Comparison of ENCODE assay signal across 8 mouse cellular contexts in the genomic region with DNA sequence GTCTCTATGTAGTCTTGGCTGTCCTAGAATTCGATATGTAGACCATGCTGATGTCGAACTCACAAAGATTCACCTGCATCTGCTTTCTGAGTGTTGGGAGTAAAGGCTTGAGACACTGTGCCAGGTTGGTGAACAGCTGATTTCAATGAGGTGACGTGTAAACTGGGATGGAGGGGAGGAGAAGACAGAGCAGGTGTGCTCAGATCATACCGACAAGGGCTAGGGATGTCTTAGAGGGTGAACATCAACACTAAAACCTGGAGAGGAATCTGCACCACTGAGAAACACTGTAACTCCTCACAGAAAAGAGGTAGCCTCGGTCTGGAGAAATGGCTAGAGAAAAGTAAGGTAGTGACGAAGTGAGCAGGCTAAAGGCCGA. TPM values are rescaled to one million over a fixed set of nuclear protein-coding genes. Genes with fewer than 3 reads are reported as not detected.
DNase-seq lines count a peak whose midpoint lies in the region; ATAC-seq and TF ChIP-seq lines count a peak whose summit lies in the region.

No protein-coding gene starts in this region.

- in situ Hi-C loops in ES-E14 (cut with MboI; ENCODE audit: low sequenced_read_pairs in 2 of 2, unreplicated experiment in 2 of 2), result no loop called here

- H3K9me3 ChIP-seq in heart, embryonic 10.5 days, result no peaks in the 10 kb centered on the region
- no peaks in the 10 kb centered on the region for H3K9me3 ChIP-seq in ES-E14 (ENCODE audit: control insufficient read depth, insufficient read depth, low read depth, low read length)
- H3K9me3 ChIP-seq in forebrain, postnatal 0 days (ENCODE audit: low read length), result no peaks in the 10 kb centered on the region
- H3K9me3 ChIP-seq in liver, postnatal 0 days (ENCODE audit: low read length), result no peaks in the 10 kb centered on the region

- H3K27me3 ChIP-seq in heart, embryonic 10.5 days (ENCODE audit: insufficient read depth, poor library complexity, severe bottlenecking), result no peaks in the 10 kb centered on the region
- H3K27me3 ChIP-seq in forebrain, postnatal 0 days (ENCODE audit: insufficient read depth, low read length), result no peaks in the 10 kb centered on the region
- no peaks in the 10 kb centered on the region for H3K27me3 ChIP-seq in liver, postnatal 0 days (ENCODE audit: insufficient read depth, low read length)

- peak overlapping the region; percentile 89 for H3K4me3 ChIP-seq in heart, embryonic 10.5 days
- peak overlapping the region; percentile 53 to 96 for H3K4me3 ChIP-seq in ES-E14 (ENCODE audit: insufficient read depth in 1 of 2, low read depth in 1 of 2, low read length in 2 of 2, poor library complexity in 1 of 2, severe bottlenecking in 1 of 2)
- peak overlapping the region; percentile 89 for H3K4me3 ChIP-seq in forebrain, postnatal 0 days (ENCODE audit: low read depth, low read length)
- peak overlapping the region; percentile 67 for H3K4me3 ChIP-seq in liver, postnatal 0 days (ENCODE audit: low read depth, low read length)

- intact Hi-C loops in heart, postnatal 14 days (cut with DNase I), result no loop called here

- TF ChIP-seq CTCF in forebrain, postnatal 0 days (IDR thresholded peaks at IDR 0.05; ENCODE audit: low read depth), result no peak
- TF ChIP-seq CTCF in liver, postnatal 0 days (IDR thresholded peaks at IDR 0.05; ENCODE audit: low read depth), result no peak

- peaks cover 16% of the 10 kb centered on the region for H3K4me1 ChIP-seq in heart, embryonic 10.5 days
- peaks cover 0 to 5% of the 10 kb centered on the region in 2 experiments; a peak in 1 of 4 replicates for H3K4me1 ChIP-seq in ES-E14 (ENCODE audit: control insufficient read depth in 2 of 2, insufficient read depth in 2 of 2, low read length in 2 of 2, poor library complexity in 1 of 2)
- 0 out of 2 replicates have a peak, but pooled peaks cover 5% of the 10 kb centered on the region for H3K4me1 ChIP-seq in forebrain, postnatal 0 days (ENCODE audit: insufficient read depth)
- H3K4me1 ChIP-seq in liver, postnatal 0 days (ENCODE audit: insufficient read depth), result peaks cover 14% of the 10 kb centered on the region

- H3K4me2 ChIP-seq in forebrain, postnatal 0 days (ENCODE audit: low read depth), result peak overlapping the region; percentile 67
- peak overlapping the region; percentile 65 for H3K4me2 ChIP-seq in liver, postnatal 0 days (ENCODE audit: low read depth, low read length)

- TF ChIP-seq EP300 in liver, postnatal 0 days (IDR thresholded peaks at IDR 0.05; ENCODE audit: low read depth), result no peak

- peak; percentile 63 for ATAC-seq in forebrain, postnatal 0 days
- peak; percentile 7; the same call in 1 of the 2 replicates for ATAC-seq in liver, postnatal 0 days

- H3K9ac ChIP-seq in ES-E14 (ENCODE audit: insufficient read depth, low read depth, low read length, poor library complexity, severe bottlenecking), result peak overlapping the region; percentile 35
- 0 out of 2 replicates have a peak overlapping the region, but pooled peaks have one; percentile 65 for H3K9ac ChIP-seq in forebrain, postnatal 0 days
- peak overlapping the region; percentile 73 for H3K9ac ChIP-seq in liver, postnatal 0 days (replicated peaks)

- peak overlapping the region; percentile 94 for H3K27ac ChIP-seq in heart, embryonic 10.5 days
- 0 out of 2 replicates have a peak overlapping the region, but pooled peaks have one; percentile 31 for H3K27ac ChIP-seq in ES-E14 (ENCODE audit: insufficient read depth, low read depth, low read length, poor library complexity, severe bottlenecking)
- H3K27ac ChIP-seq in forebrain, postnatal 0 days (ENCODE audit: low read depth, low read length), result peak overlapping the region; percentile 21; the same call in 1 of the 2 replicates
- H3K27ac ChIP-seq in liver, postnatal 0 days (ENCODE audit: low read depth), result peak overlapping the region; percentile 90

- H3K36me3 ChIP-seq in heart, embryonic 10.5 days, result peaks cover 33% of the 10 kb centered on the region
- H3K36me3 ChIP-seq in ES-E14 (ENCODE audit: control insufficient read depth, insufficient read depth, low read length, poor library complexity, severe bottlenecking), result peaks cover 12% of the 10 kb centered on the region
- peaks cover 25% of the 10 kb centered on the region for H3K36me3 ChIP-seq in forebrain, postnatal 0 days (ENCODE audit: insufficient read depth)
- H3K36me3 ChIP-seq in liver, postnatal 0 days (replicated peaks; ENCODE audit: insufficient read depth, low read length), result peaks cover 30% of the 10 kb centered on the region

- 8% methylated on average over 7 of the region's 7 CpGs for WGBS in heart, embryonic 10.5 days
- WGBS in forebrain, postnatal 0 days, result 11% methylated on average over 7 of the region's 7 CpGs
- WGBS in liver, postnatal 0 days (ENCODE audit: insufficient replicate concordance), result 9% methylated on average over 7 of the region's 7 CpGs

- no peak for DNase-seq in heart, embryonic 10.5 days (ENCODE audit: low spot score)
- DNase-seq in heart, postnatal 14 days, result no peak
- DNase-seq in ES-E14 (ENCODE audit: low read depth, low spot score), result no peak
- DNase-seq in forebrain, postnatal 0 days, result no peak
- no peak for DNase-seq in liver, postnatal 0 days
- no peak for DNase-seq in right cerebral cortex, postnatal 36 days (ENCODE audit: low spot score in 2 of 2)
- DNase-seq in cerebellum, postnatal 14 days, result no peak
- DNase-seq in adrenal gland, postnatal 25 days, result no peak

TF ChIP-seq in ES-E14, 5 proteins besides CTCF, POLR2A, EP300 and RAD21:
- no peak for TF ChIP-seq MAFK (IDR thresholded peaks at IDR 0.05; ENCODE audit: insufficient read depth, low read depth, low read length)
- TF ChIP-seq ZC3H11A (IDR thresholded peaks at IDR 0.05; ENCODE audit: borderline replicate concordance, low read depth, low read length), result no peak
- TF ChIP-seq HCFC1 (IDR thresholded peaks at IDR 0.05; ENCODE audit: borderline replicate concordance, insufficient read depth, low read length), result no peak
- TF ChIP-seq ZNF384 (IDR thresholded peaks at IDR 0.05; ENCODE audit: low read depth, low read length), result no peak
- no peak for TF ChIP-seq CHD2 (IDR thresholded peaks at IDR 0.05; ENCODE audit: low read depth, low read length)

RNA-seq across cellular contexts. Expression of gene Zfand2b, which starts 0.4 kb away (rescaled TPM):
- 30.2 and 32.1 TPM in 2 replicates for polyA plus RNA-seq in heart, embryonic 10.5 days (2016; fragmentation: Nextera tagmentation; extraction: Ambion mirVana)
- total RNA-seq in heart, postnatal 14 days (2021), result 10 to 100 TPM; 16.0 to 16.7 TPM
- 15.1 and 16.0 TPM in 2 replicates for total RNA-seq in ES-E14 (2012; rRNA removed)
- total RNA-seq in forebrain, postnatal 0 days (2014; rRNA removed), result 33.1 and 43.5 TPM in 2 replicates
- 44.9 and 48.4 TPM in 2 replicates for polyA plus RNA-seq in forebrain, postnatal 0 days (2015; fragmentation: Nextera tagmentation; extraction: Ambion mirVana)
- 32.7 and 34.7 TPM in 2 replicates for polyA plus RNA-seq in liver, postnatal 0 days (2015; fragmentation: Nextera tagmentation; extraction: Ambion mirVana)
- 36.0 and 39.8 TPM in 2 replicates for total RNA-seq in adrenal gland, postnatal 25 days (2021)

RNA-seq across cellular contexts. Expression of gene Abcb6, which starts 12.1 kb away (rescaled TPM):
- 24.6 and 29.8 TPM in 2 replicates for polyA plus RNA-seq in heart, embryonic 10.5 days (2016; fragmentation: Nextera tagmentation; extraction: Ambion mirVana)
- total RNA-seq in heart, postnatal 14 days (2021), result 10 to 100 TPM; 25.7 to 26.4 TPM
- 41.0 and 54.3 TPM in 2 replicates for total RNA-seq in ES-E14 (2012; rRNA removed)
- total RNA-seq in forebrain, postnatal 0 days (2014; rRNA removed), result 40.7 and 42.5 TPM in 2 replicates
- polyA plus RNA-seq in forebrain, postnatal 0 days (2015; fragmentation: Nextera tagmentation; extraction: Ambion mirVana), result 46.0 and 52.5 TPM in 2 replicates
- polyA plus RNA-seq in liver, postnatal 0 days (2015; fragmentation: Nextera tagmentation; extraction: Ambion mirVana), result 38.1 and 41.5 TPM in 2 replicates
- total RNA-seq in adrenal gland, postnatal 25 days (2021), result 29.9 and 33.1 TPM in 2 replicates

RNA-seq across cellular contexts. Expression of gene Ankzf1, which starts 23.9 kb away (rescaled TPM):
- polyA plus RNA-seq in heart, embryonic 10.5 days (2016; fragmentation: Nextera tagmentation; extraction: Ambion mirVana), result 24.7 and 28.5 TPM in 2 replicates
- total RNA-seq in heart, postnatal 14 days (2021), result 10 to 100 TPM; 13.5 to 13.6 TPM
- 23.0 and 42.5 TPM in 2 replicates for total RNA-seq in ES-E14 (2012; rRNA removed)
- total RNA-seq in forebrain, postnatal 0 days (2014; rRNA removed), result 17.9 and 22.2 TPM in 2 replicates
- 12.5 and 13.5 TPM in 2 replicates for polyA plus RNA-seq in forebrain, postnatal 0 days (2015; fragmentation: Nextera tagmentation; extraction: Ambion mirVana)
- 8.0 and 9.8 TPM in 2 replicates for polyA plus RNA-seq in liver, postnatal 0 days (2015; fragmentation: Nextera tagmentation; extraction: Ambion mirVana)
- total RNA-seq in adrenal gland, postnatal 25 days (2021), result 23.5 and 26.4 TPM in 2 replicates

RNA-seq across cellular contexts. Expression of gene Atg9a, which starts 23.9 kb away (rescaled TPM):
- 27.5 and 36.0 TPM in 2 replicates for polyA plus RNA-seq in heart, embryonic 10.5 days (2016; fragmentation: Nextera tagmentation; extraction: Ambion mirVana)
- total RNA-seq in heart, postnatal 14 days (2021), result 10 to 100 TPM; 61.1 to 68.8 TPM
- 17.2 and 24.4 TPM in 2 replicates for total RNA-seq in ES-E14 (2012; rRNA removed)
- total RNA-seq in forebrain, postnatal 0 days (2014; rRNA removed), result 53.2 and 76.1 TPM in 2 replicates
- polyA plus RNA-seq in forebrain, postnatal 0 days (2015; fragmentation: Nextera tagmentation; extraction: Ambion mirVana), result 47.2 and 57.9 TPM in 2 replicates
- polyA plus RNA-seq in liver, postnatal 0 days (2015; fragmentation: Nextera tagmentation; extraction: Ambion mirVana), result 17.6 and 17.8 TPM in 2 replicates
- 45.3 and 50.6 TPM in 2 replicates for total RNA-seq in adrenal gland, postnatal 25 days (2021)

RNA-seq across cellular contexts. Expression of gene Retreg2, which starts 25.5 kb away (rescaled TPM):
- polyA plus RNA-seq in heart, embryonic 10.5 days (2016; fragmentation: Nextera tagmentation; extraction: Ambion mirVana), result 30.4 and 37.5 TPM in 2 replicates
- total RNA-seq in heart, postnatal 14 days (2021), result 10 to 100 TPM; 23.9 to 27.4 TPM
- 27.1 and 37.4 TPM in 2 replicates for total RNA-seq in ES-E14 (2012; rRNA removed)
- total RNA-seq in forebrain, postnatal 0 days (2014; rRNA removed), result 141 and 181 TPM in 2 replicates
- 108 and 121 TPM in 2 replicates for polyA plus RNA-seq in forebrain, postnatal 0 days (2015; fragmentation: Nextera tagmentation; extraction: Ambion mirVana)
- polyA plus RNA-seq in liver, postnatal 0 days (2015; fragmentation: Nextera tagmentation; extraction: Ambion mirVana), result 51.2 and 54.9 TPM in 2 replicates
- 88.4 and 95.4 TPM in 2 replicates for total RNA-seq in adrenal gland, postnatal 25 days (2021)

Comparison
In these comparisons a context has a peak if more than half of its experiments do, and no peak if none do; other contexts are left out.
1. H3K27ac ChIP-seq: peak in every context shown above with its lines; median percentile 94 in heart, embryonic 10.5 days; 90 in liver, postnatal 0 days; 31 in ES-E14; 21 in forebrain, postnatal 0 days.